9 mouse cellular contexts compared by ENCODE assay signal in genomic region chr6:134887008-134887407, GRCm38 (mm10). TPM values are rescaled to one million over a fixed set of nuclear protein-coding genes. Genes with fewer than 3 reads are reported as not detected.
DNase-seq lines count a peak whose midpoint lies in the region; ATAC-seq lines count a peak whose summit lies in the region.
"Had no signal": no experiment of that assay in that cellular context is flagged by ENCODE, and none has a peak within 500 bp of the region (broad histone marks: within the 10 kb centered on the region; RNA-seq: fewer than 3 reads in every experiment).

No protein-coding gene starts in this region.

- H3K4me1 ChIP-seq in embryonic facial prominence, embryonic 12.5 days: peaks cover 9% of the 10 kb centered on the region
- H3K4me1 ChIP-seq in stomach, embryonic 16.5 days (ENCODE audit: control insufficient read depth, insufficient read depth, low read length): no peaks in the 10 kb centered on the region
- no peaks in the 10 kb centered on the region for H3K4me1 ChIP-seq in kidney, embryonic 14.5 days (ENCODE audit: control insufficient read depth, insufficient read depth, low read length)

- WGBS in embryonic facial prominence, embryonic 12.5 days: 36% methylated on average over 5 of the region's 5 CpGs
- WGBS in stomach, embryonic 16.5 days: 50% methylated on average over 5 of the region's 5 CpGs
- 43% methylated on average over 5 of the region's 5 CpGs for WGBS in kidney, embryonic 14.5 days

- H3K4me2 ChIP-seq in embryonic facial prominence, embryonic 12.5 days (replicated peaks): peak overlapping the region; percentile 42
- no peak overlapping the region for H3K4me2 ChIP-seq in stomach, embryonic 16.5 days (ENCODE audit: low read depth, low read length)
- H3K4me2 ChIP-seq in kidney, embryonic 14.5 days (replicated peaks; ENCODE audit: low read depth, low read length): no peak overlapping the region

- no peak for ATAC-seq in embryonic facial prominence, embryonic 12.5 days (ENCODE audit: insufficient number of reproducible peaks, insufficient read depth, low FRiP score, low TSS enrichment)
- ATAC-seq in stomach, embryonic 16.5 days (ENCODE audit: insufficient read depth, low FRiP score): no peak
- no peak for ATAC-seq in erythroid progenitor cell, adult 5-6 weeks (replicated peaks; ENCODE audit: low FRiP score, poor library complexity, severe bottlenecking)
- ATAC-seq in kidney, embryonic 14.5 days (ENCODE audit: low FRiP score, low TSS enrichment): no peak

- no peak overlapping the region for H3K9ac ChIP-seq in embryonic facial prominence, embryonic 12.5 days
- H3K9ac ChIP-seq in stomach, embryonic 16.5 days (ENCODE audit: low read length): no peak overlapping the region
- H3K9ac ChIP-seq in kidney, embryonic 14.5 days (ENCODE audit: low read depth, low read length): no peak overlapping the region
- H3K9ac ChIP-seq: limb, embryonic 13.5 days had no signal

- H3K4me3 ChIP-seq in embryonic facial prominence, embryonic 12.5 days: peak overlapping the region; percentile 24
- H3K4me3 ChIP-seq in stomach, embryonic 16.5 days (replicated peaks; ENCODE audit: low read length): 0 out of 2 replicates have a peak overlapping the region, but pooled peaks have one; percentile 18
- no peak overlapping the region; the same call in 1 of the 2 replicates for H3K4me3 ChIP-seq in kidney, embryonic 14.5 days (ENCODE audit: low read length)
- H3K4me3 ChIP-seq: limb, embryonic 13.5 days had no signal

- H3K27ac ChIP-seq in embryonic facial prominence, embryonic 12.5 days: no peak overlapping the region
- no peak overlapping the region for H3K27ac ChIP-seq in stomach, embryonic 16.5 days (ENCODE audit: low read length)
- H3K27ac ChIP-seq in kidney, embryonic 14.5 days (ENCODE audit: low read depth, low read length): no peak overlapping the region
- H3K27ac ChIP-seq: limb, embryonic 13.5 days had no signal

- H3K36me3 ChIP-seq in embryonic facial prominence, embryonic 12.5 days: 0 out of 2 replicates have a peak, but pooled peaks cover 4% of the 10 kb centered on the region
- no peaks in the 10 kb centered on the region for H3K36me3 ChIP-seq in stomach, embryonic 16.5 days (ENCODE audit: control insufficient read depth, insufficient read depth, low read length)
- H3K36me3 ChIP-seq in kidney, embryonic 14.5 days (ENCODE audit: control insufficient read depth, insufficient read depth, low read length): no peaks in the 10 kb centered on the region
- H3K36me3 ChIP-seq: limb, embryonic 13.5 days had no signal

- peak; percentile 30 to 50 for DNase-seq in right cerebral cortex, adult 2 months (ENCODE audit: low spot score in 2 of 2)
- no peak for DNase-seq in right cerebral cortex, postnatal 4 days
- peak; percentile 32 to 50 for DNase-seq in layer of hippocampus, postnatal 10 days (ENCODE audit: low spot score in 2 of 2)
- no peak for DNase-seq in urinary bladder, postnatal 14 days (ENCODE audit: low spot score)

- H3K9me3 ChIP-seq in embryonic facial prominence, embryonic 12.5 days: no peaks in the 10 kb centered on the region
- no peaks in the 10 kb centered on the region for H3K9me3 ChIP-seq in stomach, embryonic 16.5 days (replicated peaks; ENCODE audit: control insufficient read depth, low read length)
- no peaks in the 10 kb centered on the region for H3K9me3 ChIP-seq in kidney, embryonic 14.5 days (ENCODE audit: control insufficient read depth, low read length)
- H3K9me3 ChIP-seq: limb, embryonic 13.5 days had no signal

- no peaks in the 10 kb centered on the region for H3K27me3 ChIP-seq in embryonic facial prominence, embryonic 12.5 days
- H3K27me3 ChIP-seq in stomach, embryonic 16.5 days (ENCODE audit: control insufficient read depth, insufficient read depth, low read length): no peaks in the 10 kb centered on the region; the same call in 1 of the 2 replicates
- H3K27me3 ChIP-seq in kidney, embryonic 14.5 days (ENCODE audit: control insufficient read depth, insufficient read depth, low read length): no peaks in the 10 kb centered on the region

RNA-seq across cellular contexts. Expression of gene Gpr19, which starts 11.4 kb away (rescaled TPM):
- polyA plus RNA-seq in embryonic facial prominence, embryonic 12.5 days (2016; fragmentation: Nextera tagmentation; extraction: Ambion mirVana): 10.1 and 14.6 TPM in 2 replicates
- total RNA-seq in layer of hippocampus, postnatal 10 days (2021): 10 to 100 TPM; 27.1 to 27.2 TPM
- polyA plus RNA-seq in stomach, embryonic 16.5 days (2015; fragmentation: Nextera tagmentation; extraction: Ambion mirVana): 9.7 and 10.5 TPM in 2 replicates
- total RNA-seq in erythroid progenitor cell, adult 5-6 weeks (2015; ENCODE audit: low replicate concordance): 17.3 and 19.7 TPM in 2 replicates
- 7.2 and 11.9 TPM in 2 replicates for total RNA-seq in erythroid progenitor cell, adult 5-6 weeks (2017; ENCODE audit: low replicate concordance)
- 12.1 and 13.1 TPM in 2 replicates for polyA plus RNA-seq in kidney, embryonic 14.5 days (2014; fragmentation: Nextera tagmentation; extraction: Ambion mirVana)

RNA-seq across cellular contexts. Expression of gene Cdkn1b, which starts 33.2 kb away (rescaled TPM):
- 19.3 and 19.5 TPM in 2 replicates for polyA plus RNA-seq in embryonic facial prominence, embryonic 12.5 days (2016; fragmentation: Nextera tagmentation; extraction: Ambion mirVana)
- 10 to 100 TPM; 54.2 to 58.4 TPM for total RNA-seq in layer of hippocampus, postnatal 10 days (2021)
- polyA plus RNA-seq in stomach, embryonic 16.5 days (2015; fragmentation: Nextera tagmentation; extraction: Ambion mirVana): 15.5 and 17.7 TPM in 2 replicates
- 62.7 and 90.5 TPM in 2 replicates for total RNA-seq in erythroid progenitor cell, adult 5-6 weeks (2015; ENCODE audit: low replicate concordance)
- 107 and 117 TPM in 2 replicates for total RNA-seq in erythroid progenitor cell, adult 5-6 weeks (2017; ENCODE audit: low replicate concordance)
- polyA plus RNA-seq in kidney, embryonic 14.5 days (2014; fragmentation: Nextera tagmentation; extraction: Ambion mirVana): 14.5 and 15.3 TPM in 2 replicates

RNA-seq across cellular contexts. Expression of gene Crebl2, which starts 57.1 kb away (rescaled TPM):
- 2.4 and 2.5 TPM in 2 replicates for polyA plus RNA-seq in embryonic facial prominence, embryonic 12.5 days (2016; fragmentation: Nextera tagmentation; extraction: Ambion mirVana)
- total RNA-seq in layer of hippocampus, postnatal 10 days (2021): 10 to 100 TPM; 11.6 to 12.4 TPM
- polyA plus RNA-seq in stomach, embryonic 16.5 days (2015; fragmentation: Nextera tagmentation; extraction: Ambion mirVana): 3.3 and 3.9 TPM in 2 replicates
- total RNA-seq in erythroid progenitor cell, adult 5-6 weeks (2015; ENCODE audit: low replicate concordance): 5.8 and 6.7 TPM in 2 replicates
- 10.5 and 13.7 TPM in 2 replicates for total RNA-seq in erythroid progenitor cell, adult 5-6 weeks (2017; ENCODE audit: low replicate concordance)
- polyA plus RNA-seq in kidney, embryonic 14.5 days (2014; fragmentation: Nextera tagmentation; extraction: Ambion mirVana): 1.7 and 2.0 TPM in 2 replicates

Comparison
In these comparisons a context has a peak if more than half of its experiments do, and no peak if none do; other contexts are left out.
1. DNase-seq: peak in right cerebral cortex, adult 2 months (2 of 2) and layer of hippocampus, postnatal 10 days (2 of 2); none in right cerebral cortex, postnatal 4 days (single experiment) and urinary bladder, postnatal 14 days (single experiment).